Mouse (Mus musculus) lung, adult 18-20 months (tissue): ENCODE results near the gene Vmn1r33.
"Not testable (repeated sequence)": the region's sequence is repeated elsewhere in the genome, so short reads cannot be mapped to it uniquely, and the experiment has no call there.

ENCODE experiments used
- DNase-seq, 2 experiments: peaks; one replicate each; pipeline ENCODE4 v3.0.0; 2022; ENCODE audit warnings: mixed read lengths in 2 of 2

Vmn1r33 gene

GRCm38 (mm10) chr6:66618182-66618581 lies at the start of gene Vmn1r33:
Vmn1r33 (minus strand) TSS chr6:66618282.
- not testable (repeated sequence) for DNase-seq

- DNase-seq, result no peak
Observed at GRCm38 (mm10) chr6:66643779-66644178, 25.7 kb upstream of the Vmn1r33 start, which contains the start of gene Vmn1r34. Vmn1r34 (minus strand) TSS chr6:66643879.

- no peak for DNase-seq
Observed at GRCm38 (mm10) chr6:66595804-66596203, 22.3 kb downstream of the Vmn1r33 start.
